In the genomic region with DNA sequence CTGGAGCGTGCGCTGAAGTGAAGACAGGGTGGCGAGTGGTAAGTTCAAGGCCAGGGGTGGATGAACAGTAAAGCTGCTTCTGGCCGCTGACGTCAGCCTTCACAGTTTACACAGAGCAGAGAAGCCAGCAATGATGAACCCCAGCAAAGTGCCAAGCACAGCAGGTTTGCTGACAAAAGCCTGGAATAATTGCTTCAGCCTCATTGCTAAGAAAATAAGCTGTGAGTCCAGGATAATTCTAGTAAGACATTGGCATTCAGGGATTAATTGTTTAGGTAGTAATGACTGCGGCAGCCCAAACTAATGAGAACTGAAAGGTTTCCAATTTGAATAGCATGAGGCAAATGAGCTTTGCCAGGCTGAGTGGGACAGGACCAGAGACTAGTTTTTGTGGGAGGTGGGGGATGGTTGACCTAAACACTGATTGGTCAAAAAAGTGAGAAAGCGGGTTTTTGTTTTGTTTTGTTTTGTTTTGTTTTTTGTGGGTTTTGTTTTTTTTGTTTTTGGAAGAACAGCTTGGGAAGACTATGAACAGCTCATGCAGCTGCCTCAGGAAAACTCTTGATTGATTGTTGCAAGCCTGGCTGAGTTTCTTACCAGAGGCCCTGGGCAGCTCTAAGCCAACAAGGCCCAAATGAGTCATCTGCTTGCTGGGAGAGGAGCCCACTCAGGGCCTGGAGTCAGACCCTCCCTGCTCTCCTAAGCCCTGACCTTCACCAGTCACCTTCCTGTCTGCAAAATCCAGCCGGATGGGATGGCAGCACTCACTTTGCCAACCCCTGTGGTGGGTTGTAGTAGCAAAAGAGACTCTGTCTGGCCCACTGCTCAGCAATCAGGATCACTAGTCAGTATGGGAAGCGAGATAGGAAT, we compare ENCODE assay signal across 11 mouse cellular contexts. TPM values are rescaled to one million over a fixed set of nuclear protein-coding genes. Genes with fewer than 3 reads are reported as not detected.
DNase-seq lines count a peak whose midpoint lies in the region; ATAC-seq and TF ChIP-seq lines count a peak whose summit lies in the region.
"Had no signal": no experiment of that assay in that cellular context is flagged by ENCODE, and none has a peak within 500 bp of the region (broad histone marks: within the 10 kb centered on the region; RNA-seq: fewer than 3 reads in every experiment).

No protein-coding gene starts in this region.

- H3K36me3 ChIP-seq in heart, embryonic 11.5 days (ENCODE audit: control insufficient read depth, insufficient read depth, low read length) = no peaks in the 10 kb centered on the region
- no peaks in the 10 kb centered on the region for H3K36me3 ChIP-seq in hindbrain, embryonic 14.5 days (replicated peaks; ENCODE audit: control insufficient read depth, insufficient read depth)
- H3K36me3 ChIP-seq in intestine, postnatal 0 days (ENCODE audit: control insufficient read depth, insufficient read depth) = no peaks in the 10 kb centered on the region
- H3K36me3 ChIP-seq: liver, embryonic 15.5 days had no signal

- no peaks in the 10 kb centered on the region for H3K27me3 ChIP-seq in heart, embryonic 11.5 days (ENCODE audit: control insufficient read depth, insufficient read depth, low read length)
- no peaks in the 10 kb centered on the region for H3K27me3 ChIP-seq in hindbrain, embryonic 14.5 days (ENCODE audit: control insufficient read depth, insufficient read depth, low read length)
- H3K27me3 ChIP-seq in intestine, postnatal 0 days (replicated peaks; ENCODE audit: control insufficient read depth, insufficient read depth, low read length) = no peaks in the 10 kb centered on the region
- H3K27me3 ChIP-seq: liver, embryonic 15.5 days had no signal

- TF ChIP-seq CTCF in intestine, postnatal 0 days (IDR thresholded peaks at IDR 0.05; ENCODE audit: low read depth) = no peak

- no peaks in the 10 kb centered on the region for H3K9me3 ChIP-seq in heart, embryonic 11.5 days (replicated peaks; ENCODE audit: control insufficient read depth, low read length)
- H3K9me3 ChIP-seq in hindbrain, embryonic 14.5 days (ENCODE audit: control insufficient read depth, low read length) = no peaks in the 10 kb centered on the region
- no peaks in the 10 kb centered on the region for H3K9me3 ChIP-seq in intestine, postnatal 0 days (ENCODE audit: control insufficient read depth)
- H3K9me3 ChIP-seq: liver, embryonic 15.5 days had no signal

- H3K27ac ChIP-seq in heart, embryonic 11.5 days (ENCODE audit: low read depth, low read length) = no peak overlapping the region
- peak overlapping the region; percentile 49 for H3K27ac ChIP-seq in hindbrain, embryonic 14.5 days
- no peak overlapping the region for H3K27ac ChIP-seq in intestine, postnatal 0 days (ENCODE audit: low read depth, low read length)
- H3K27ac ChIP-seq: liver, embryonic 15.5 days had no signal

- no peak overlapping the region for H3K9ac ChIP-seq in heart, embryonic 11.5 days (ENCODE audit: low read depth, low read length)
- no peak overlapping the region for H3K9ac ChIP-seq in hindbrain, embryonic 14.5 days
- no peak overlapping the region for H3K9ac ChIP-seq in intestine, postnatal 0 days (ENCODE audit: low read depth, low read length)
- H3K9ac ChIP-seq: liver, embryonic 15.5 days had no signal

- ATAC-seq in heart, embryonic 11.5 days (replicated peaks; ENCODE audit: insufficient number of reproducible peaks, low FRiP score, low TSS enrichment) = no peak
- ATAC-seq in hindbrain, embryonic 14.5 days (ENCODE audit: low FRiP score) = peak; percentile 87
- ATAC-seq in intestine, postnatal 0 days = no peak
- ATAC-seq in erythroblast, adult 5-6 weeks (replicated peaks; ENCODE audit: low FRiP score, poor library complexity, severe bottlenecking) = no peak

- H3K4me1 ChIP-seq in heart, embryonic 11.5 days (ENCODE audit: control insufficient read depth, insufficient read depth, low read length) = no peaks in the 10 kb centered on the region
- H3K4me1 ChIP-seq in hindbrain, embryonic 14.5 days (replicated peaks; ENCODE audit: control insufficient read depth, insufficient read depth, low read length) = no peaks in the 10 kb centered on the region
- H3K4me1 ChIP-seq in intestine, postnatal 0 days (replicated peaks; ENCODE audit: control insufficient read depth, insufficient read depth, low read length) = no peaks in the 10 kb centered on the region
- H3K4me1 ChIP-seq: liver, embryonic 15.5 days had no signal

- DNase-seq in heart, adult 8-10 months (ENCODE audit: low spot score) = peak; percentile 21
- peak; percentile 28 for DNase-seq in 3T3-L1 (ENCODE audit: low read depth, low spot score)
- peak; percentile 70 to 74 for DNase-seq in adrenal gland, postnatal 36 days
- DNase-seq in hindbrain, embryonic 14.5 days (ENCODE audit: low spot score) = peak; percentile 61
- DNase-seq in spleen, postnatal 36 days (ENCODE audit: low spot score in 2 of 2) = no peak
- DNase-seq: kidney, postnatal 14 days had no signal

- no peak overlapping the region for H3K4me2 ChIP-seq in heart, embryonic 11.5 days
- no peak overlapping the region for H3K4me2 ChIP-seq in hindbrain, embryonic 14.5 days (replicated peaks)
- H3K4me2 ChIP-seq in intestine, postnatal 0 days (replicated peaks; ENCODE audit: low read depth) = no peak overlapping the region
- H3K4me2 ChIP-seq: liver, embryonic 15.5 days had no signal

- 69% methylated on average over 9 of the region's 9 CpGs for WGBS in heart, embryonic 11.5 days (ENCODE audit: insufficient replicate concordance)
- 59% methylated on average over 9 of the region's 9 CpGs for WGBS in hindbrain, embryonic 14.5 days
- 74% methylated on average over 9 of the region's 9 CpGs for WGBS in intestine, postnatal 0 days

- H3K4me3 ChIP-seq in heart, embryonic 11.5 days (ENCODE audit: low read depth, low read length) = no peak overlapping the region
- H3K4me3 ChIP-seq in hindbrain, embryonic 14.5 days (replicated peaks; ENCODE audit: low read length) = no peak overlapping the region
- no peak overlapping the region for H3K4me3 ChIP-seq in intestine, postnatal 0 days (ENCODE audit: low read depth, low read length)
- H3K4me3 ChIP-seq: liver, embryonic 15.5 days had no signal

RNA-seq across cellular contexts. Expression of a gene that starts 17.5 kb away (rescaled TPM):
- not detected for total RNA-seq in heart, adult 8-10 months (2022)
- 0.04 and 0.13 TPM in 2 replicates for polyA plus RNA-seq in heart, embryonic 11.5 days (2014; fragmentation: Nextera tagmentation; extraction: Ambion mirVana)
- total RNA-seq in adrenal gland, postnatal 36 days (2021) = under 1 TPM; 0.33 to 0.50 TPM
- 7.7 and 9.1 TPM in 2 replicates for polyA plus RNA-seq in hindbrain, embryonic 14.5 days (2014; fragmentation: Nextera tagmentation; extraction: Ambion mirVana)
- polyA plus RNA-seq in intestine, postnatal 0 days (2015; fragmentation: Nextera tagmentation; extraction: Ambion mirVana) = not detected in 2 replicates
- total RNA-seq in erythroblast, adult 5-6 weeks (2015; ENCODE audit: low replicate concordance) = not detected in 2 replicates
- not detected in 2 replicates for total RNA-seq in erythroblast, adult 5-6 weeks (2017; ENCODE audit: low replicate concordance)
- total RNA-seq: ES-E14 had no signal

Comparison
In these comparisons a context has a peak if more than half of its experiments do, and no peak if none do; other contexts are left out.
1. DNase-seq: peak in heart, adult 8-10 months (single experiment), 3T3-L1 (single experiment), adrenal gland, postnatal 36 days (2 of 2) and hindbrain, embryonic 14.5 days (single experiment); none in spleen, postnatal 36 days (0 of 2).